Mouse (Mus musculus) gastrocnemius, postnatal 4 days (tissue): ENCODE results near the gene Pm20d1. TPM values are rescaled to one million over a fixed set of nuclear protein-coding genes. Genes with fewer than 3 reads are reported as not detected.

Experiments used
- DNase-seq, 2 experiments: peaks; one replicate each; pipeline ENCODE4 v3.0.0; 2021 to 2022; ENCODE audit warnings: low spot score in 2 of 2, mixed read lengths in 2 of 2
- total RNA-seq, 2 experiments: library from RNA; stranded (reverse); gene quantifications; 2 replicates each; pipeline ENCODE4 v1.2.3; 2021

The Pm20d1 gene
- total RNA-seq, 2 experiments from 2014 or later = 1.1 TPM

DNA sequence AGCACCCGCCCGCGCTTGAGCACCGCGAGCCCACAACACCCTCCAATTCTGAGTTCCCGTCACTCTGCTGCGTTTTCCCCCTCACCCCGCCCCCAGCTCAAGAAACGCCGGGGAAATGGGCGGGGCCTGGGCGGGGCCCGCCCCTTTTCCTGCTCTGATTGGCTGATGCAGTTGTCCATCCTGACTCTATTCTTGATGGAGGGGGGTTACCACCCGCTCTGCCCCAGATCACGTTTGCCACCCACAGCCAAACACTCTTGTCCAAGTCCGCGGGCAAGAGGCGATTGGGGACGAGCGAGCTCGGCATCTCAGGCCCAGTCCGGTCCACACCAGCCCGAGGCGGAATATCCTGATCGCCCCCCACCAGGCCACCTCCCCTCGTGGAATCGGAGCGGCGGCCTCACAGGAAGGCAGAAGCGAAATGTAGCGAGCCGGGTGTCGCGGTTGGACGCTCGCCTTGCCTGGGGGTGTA, 30.6 kb downstream of the Pm20d1 start:
- peak; percentile 91 to 92 for DNase-seq

DNA sequence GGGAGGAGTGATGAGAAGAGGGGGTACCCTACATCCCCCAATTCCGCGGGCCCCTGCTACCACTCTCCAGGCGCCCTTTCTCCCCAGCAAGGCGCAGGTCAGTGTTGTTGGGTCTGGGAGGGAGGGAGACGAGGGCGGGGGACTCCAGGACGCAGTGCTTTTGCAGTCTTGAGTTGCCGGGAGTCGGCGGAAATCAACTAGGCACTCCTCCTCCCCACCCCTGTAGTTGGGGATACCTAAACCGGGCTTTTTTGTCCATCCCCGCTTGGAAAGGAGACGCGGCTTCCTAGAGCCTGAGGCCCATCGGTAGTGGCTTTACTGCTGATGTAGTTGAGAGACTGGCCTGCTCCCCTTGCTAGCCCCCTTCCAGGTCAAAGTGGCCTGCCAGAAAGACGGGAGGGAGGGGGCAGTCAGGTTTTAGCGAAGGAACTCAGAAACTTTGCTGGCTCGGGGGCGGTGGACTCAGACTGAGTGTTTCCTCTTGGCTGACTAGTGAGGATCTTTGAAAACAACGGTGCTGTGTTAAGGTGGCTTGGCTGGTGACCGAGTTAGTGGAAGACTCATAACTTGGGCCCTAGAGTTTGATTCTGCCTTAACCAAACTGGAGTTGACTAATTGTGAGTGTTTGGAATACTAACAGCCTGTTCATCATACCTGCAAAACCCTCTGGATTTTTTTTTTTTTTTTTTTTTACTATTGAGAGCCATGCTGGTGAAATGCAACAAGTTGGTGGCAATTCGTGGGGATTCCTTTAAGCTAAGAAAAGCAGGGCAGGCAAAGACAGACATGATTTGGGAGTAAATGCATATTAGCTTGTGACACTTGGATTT, 31.3 kb downstream of the Pm20d1 start:
- DNase-seq = peak in 1 of 2 experiments; percentile 29

- DNase-seq = no peak
Measured at GRCm38 (mm10) chr1:131829279-131829678, 32.1 kb downstream of the Pm20d1 start.

DNA sequence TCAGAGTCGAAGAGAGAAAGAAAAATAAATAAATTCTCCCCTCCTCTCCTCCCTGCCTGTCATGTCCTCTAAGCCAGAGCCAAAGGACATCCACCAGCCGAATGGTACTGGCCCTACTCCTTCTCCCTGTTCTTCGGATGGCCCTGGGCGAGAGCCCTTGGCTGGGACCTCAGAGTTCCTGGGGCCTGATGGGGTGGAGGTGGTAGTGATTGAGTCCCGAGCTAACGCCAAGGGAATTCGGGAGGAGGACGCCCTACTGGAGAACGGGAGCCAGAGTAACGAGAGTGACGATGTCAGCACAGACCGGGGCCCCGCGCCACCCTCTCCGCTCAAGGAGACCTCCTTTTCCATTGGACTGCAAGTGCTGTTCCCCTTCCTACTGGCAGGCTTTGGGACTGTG, 33.4 kb downstream of the Pm20d1 start:
- no peak for DNase-seq

DNA sequence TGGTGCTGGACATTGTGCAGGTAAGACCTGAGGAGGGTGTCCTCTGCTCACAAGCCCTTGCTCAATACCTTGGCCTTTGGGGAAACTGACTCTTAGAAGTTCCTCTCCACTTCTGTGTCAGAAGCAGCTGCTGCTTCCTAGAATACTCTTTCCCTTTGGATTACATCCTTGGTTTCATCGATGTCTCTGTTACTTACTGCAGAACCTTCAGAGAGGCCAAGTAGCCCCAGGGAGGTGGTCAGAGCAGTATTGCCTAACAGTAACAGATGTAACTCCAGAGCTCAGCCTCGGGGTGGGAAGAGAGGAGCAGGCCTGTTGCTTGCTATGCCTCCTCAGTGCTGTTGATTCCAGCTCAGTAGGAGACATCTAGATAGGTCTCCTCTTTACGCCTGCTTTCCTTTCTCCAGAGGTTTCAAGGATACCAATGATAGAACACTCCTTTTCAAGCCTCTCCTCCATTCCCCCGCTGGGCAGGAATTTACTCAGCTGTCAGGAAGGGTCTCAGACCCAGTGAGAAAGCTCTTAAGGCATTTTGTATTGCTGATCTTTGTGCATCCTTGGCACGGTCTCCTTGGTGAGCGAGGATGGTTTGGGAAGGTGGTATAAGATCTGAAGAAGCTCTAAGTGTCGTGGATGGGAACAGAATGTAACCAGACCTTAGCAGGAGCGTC, 33.9 kb downstream of the Pm20d1 start:
- DNase-seq = no peak

DNA sequence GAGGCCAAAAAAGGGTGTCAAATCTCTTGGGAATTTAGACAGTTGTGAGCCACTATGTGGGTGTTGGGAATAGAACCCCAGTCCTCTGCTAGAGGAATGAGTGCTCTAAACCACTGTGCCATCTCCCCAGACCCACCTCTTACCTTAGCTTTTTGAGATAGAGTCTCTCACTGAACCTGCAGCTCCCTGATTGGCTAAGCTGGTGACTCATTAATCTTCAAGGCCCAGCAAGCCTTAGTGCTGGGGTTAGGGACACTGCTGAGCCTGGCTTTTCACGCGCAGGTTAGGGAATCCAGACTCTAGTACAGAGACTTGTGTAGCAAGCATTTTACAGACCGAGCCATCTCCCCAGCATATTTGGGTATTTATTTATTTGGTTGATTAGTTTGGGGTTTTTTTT, 39.9 kb downstream of the Pm20d1 start:
- no peak for DNase-seq

GRCm38 (mm10) chr1:131838542-131838941, 41.4 kb downstream of the Pm20d1 start:
- DNase-seq = no peak

DNA sequence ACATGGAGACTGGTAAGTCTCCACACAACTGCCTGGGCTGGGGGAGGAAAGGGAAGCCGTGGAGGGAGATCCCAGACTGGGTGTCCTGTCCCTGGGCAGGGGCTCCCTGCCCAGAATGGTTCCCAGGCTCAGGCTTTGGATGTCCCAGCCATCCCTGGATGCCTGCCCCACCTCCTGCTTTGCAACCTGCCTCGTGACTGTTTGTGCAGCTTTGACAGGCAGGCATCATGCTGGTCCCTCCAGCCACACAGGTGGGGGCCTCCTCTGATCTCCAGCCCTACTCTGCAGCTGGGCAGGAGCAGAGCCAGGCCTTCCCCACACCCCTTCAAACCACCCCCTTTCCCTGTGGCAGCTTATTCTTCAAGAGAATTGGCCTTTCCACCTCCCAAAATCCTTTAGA, 42.1 kb downstream of the Pm20d1 start:
- no peak for DNase-seq

DNA sequence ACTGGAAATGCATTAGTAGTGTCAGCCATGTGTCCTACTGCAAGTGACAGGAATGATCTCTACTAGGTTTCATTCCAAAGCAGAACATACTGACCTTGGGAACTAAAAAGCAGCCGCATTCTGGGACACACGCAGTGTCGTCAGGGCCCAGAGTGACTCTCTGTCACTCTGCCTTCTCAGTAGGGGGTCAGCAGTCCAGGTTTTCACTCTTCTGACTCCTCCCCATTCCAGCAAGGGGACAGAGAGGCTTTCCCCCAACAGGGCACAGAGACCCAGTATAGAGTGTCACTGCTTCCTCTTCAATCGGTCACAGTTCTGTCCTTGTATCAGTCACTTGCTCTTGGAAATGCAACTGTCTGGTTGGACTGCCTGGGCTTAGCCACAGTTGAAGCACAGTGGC, 45.0 kb downstream of the Pm20d1 start:
- DNase-seq = no peak

DNA sequence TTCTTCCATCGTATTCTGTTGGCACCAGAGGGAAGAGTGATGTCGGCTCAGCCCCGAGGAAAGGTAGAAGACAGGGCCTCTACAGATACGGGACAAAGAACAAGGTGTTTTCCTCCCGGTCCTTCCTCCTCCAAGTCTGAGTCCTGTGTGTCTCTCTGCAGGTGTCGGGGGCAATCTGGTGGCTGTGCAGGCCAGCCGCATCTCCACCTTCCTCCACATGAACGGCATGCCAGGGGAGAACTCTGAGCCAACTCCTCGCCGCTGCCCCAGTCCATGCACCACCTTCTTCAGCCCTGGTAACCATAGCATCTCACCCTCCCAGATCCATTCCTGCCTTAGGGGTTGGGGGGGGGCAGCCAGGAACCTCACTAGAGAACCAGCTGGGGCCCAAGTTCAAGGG, 46.6 kb downstream of the Pm20d1 start:
- no peak for DNase-seq

DNA sequence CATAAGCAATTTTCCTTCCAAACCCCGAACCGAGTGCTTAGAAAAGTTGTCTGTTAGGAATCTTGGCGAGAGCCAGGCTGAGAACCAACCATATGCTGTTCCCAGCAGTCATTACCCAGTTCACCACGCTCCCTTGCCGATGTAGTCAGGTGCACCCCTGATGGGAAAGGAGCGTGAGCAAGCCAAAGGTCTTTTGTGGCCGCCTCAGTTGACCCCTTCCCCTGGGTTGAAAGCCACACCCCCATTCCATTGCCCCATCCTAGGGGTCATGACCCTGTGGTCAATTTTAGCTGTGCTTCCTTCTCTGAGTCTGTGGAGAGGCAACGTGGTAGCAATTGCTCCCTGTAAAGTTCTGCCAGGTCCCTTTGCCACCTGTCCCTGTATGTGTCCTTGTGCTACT, 47.7 kb downstream of the Pm20d1 start:
- DNase-seq = no peak

- peak in 1 of 2 experiments; percentile 61 for DNase-seq
Measured at GRCm38 (mm10) chr1:131846255-131846654, 49.1 kb downstream of the Pm20d1 start.

DNA sequence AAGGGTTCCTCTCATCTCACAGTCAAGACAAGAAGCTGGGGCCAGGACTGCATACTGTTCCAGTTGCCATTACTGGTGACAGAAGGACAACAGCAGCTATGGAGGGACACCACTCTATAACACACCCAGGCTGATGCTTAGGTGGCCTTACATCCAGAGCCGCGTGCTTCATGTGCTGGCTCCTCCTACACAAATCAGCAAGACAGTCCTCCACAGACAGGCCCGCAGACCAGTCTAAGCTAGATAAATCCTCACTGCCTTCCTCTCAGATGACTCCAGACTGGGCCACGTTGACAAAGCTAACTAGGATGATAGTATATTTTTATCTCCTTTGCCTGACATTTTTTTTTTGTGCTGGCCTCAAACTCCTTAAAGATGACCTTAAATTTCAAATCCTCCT, 64.6 kb downstream of the Pm20d1 start:
- no peak for DNase-seq

DNA sequence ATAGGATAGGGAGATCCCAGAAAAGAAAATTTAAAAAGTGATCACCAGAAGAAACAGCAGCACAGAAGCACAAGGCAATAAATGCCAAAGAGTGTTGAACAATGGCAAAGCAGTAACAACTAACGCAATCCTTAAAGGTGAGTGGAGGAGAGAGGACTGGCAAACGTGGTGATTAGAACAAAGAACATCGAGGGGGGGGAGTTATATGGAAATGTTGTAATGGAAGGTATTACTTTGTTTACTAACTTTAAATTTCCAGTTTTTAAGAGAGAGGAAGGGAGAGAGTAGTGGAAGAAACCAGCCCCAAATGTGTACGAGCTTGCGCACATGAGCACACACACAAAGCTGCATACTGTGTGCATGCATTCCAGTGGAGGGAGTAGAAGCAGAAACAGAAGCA, 68.4 kb downstream of the Pm20d1 start:
- DNase-seq = no peak

GRCm38 (mm10) chr1:131866304-131866999, 69.3 kb downstream of the Pm20d1 start:
- no peak for DNase-seq

- DNase-seq = peak; percentile 76 to 93
Measured at GRCm38 (mm10) chr1:131867093-131867945, 70.1 kb downstream of the Pm20d1 start, which contains the start of gene Rab29. Gene Rab29 (plus strand): TSS chr1:131867224.

DNA sequence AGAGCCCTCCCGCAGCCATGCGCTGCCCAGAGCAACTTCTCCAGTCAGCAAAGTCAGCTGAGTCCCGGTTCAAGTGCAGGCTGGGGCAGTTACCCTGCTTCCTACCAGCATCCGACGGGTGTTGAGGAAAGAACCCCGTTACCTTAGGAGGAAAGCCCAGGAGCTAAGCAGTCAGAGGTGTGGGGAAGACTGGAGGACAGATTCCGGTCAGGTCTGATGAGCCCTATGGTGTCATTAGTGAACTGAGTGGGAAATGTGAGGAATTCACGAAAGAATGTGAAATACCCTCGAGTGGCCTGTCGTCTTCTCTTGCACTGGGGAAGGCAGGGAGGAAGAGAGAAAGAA, 70.7 kb downstream of the Pm20d1 start:
- no peak for DNase-seq

- DNase-seq = no peak
Measured at GRCm38 (mm10) chr1:131869561-131869960, 72.4 kb downstream of the Pm20d1 start.
